Mouse (Mus musculus): ENCODE data around the gene Pard3. TPM values are rescaled to one million over a fixed set of nuclear protein-coding genes. Genes with fewer than 3 reads are reported as not detected.

Pard3 gene
- polyA plus RNA-seq, 1 experiment from 2014 or later: 23.7 TPM

DNA sequence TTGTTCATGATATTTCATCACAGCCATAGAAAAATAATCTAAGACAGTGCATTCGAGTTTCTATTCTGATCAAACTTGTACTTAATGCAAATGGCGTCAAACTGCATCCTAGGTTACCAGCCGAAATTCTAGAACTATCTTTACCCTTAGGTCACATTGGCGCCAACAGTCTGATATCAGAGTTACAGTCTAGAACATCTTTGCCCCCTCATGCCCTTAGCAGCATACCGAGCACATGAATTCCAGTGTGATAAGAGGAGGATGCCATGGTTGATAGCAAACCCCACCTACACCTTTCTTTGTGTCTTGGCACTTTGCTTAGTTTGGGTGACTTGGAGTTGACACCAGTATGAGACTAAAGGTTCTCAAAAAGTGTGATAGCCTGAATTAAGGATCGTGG lies 197.4 kb downstream of the Pard3 start:
- H3K36me3 ChIP-seq (ENCODE audit: poor library complexity, severe bottlenecking): no peaks in the 10 kb centered on the region
- WGBS: 92% methylated on average over 6 of the region's 6 CpGs
- no peaks in the 10 kb centered on the region for H3K27me3 ChIP-seq
- no peaks in the 10 kb centered on the region for H3K9me3 ChIP-seq (replicated peaks)
- H3K4me2 ChIP-seq: no peak overlapping the region
- ATAC-seq: no peak
- no peak overlapping the region for H3K27ac ChIP-seq
- H3K9ac ChIP-seq: no peak overlapping the region
- 0 out of 2 replicates have a peak, but pooled peaks cover 7% of the 10 kb centered on the region for H3K4me1 ChIP-seq
- no peak overlapping the region for H3K4me3 ChIP-seq

DNA sequence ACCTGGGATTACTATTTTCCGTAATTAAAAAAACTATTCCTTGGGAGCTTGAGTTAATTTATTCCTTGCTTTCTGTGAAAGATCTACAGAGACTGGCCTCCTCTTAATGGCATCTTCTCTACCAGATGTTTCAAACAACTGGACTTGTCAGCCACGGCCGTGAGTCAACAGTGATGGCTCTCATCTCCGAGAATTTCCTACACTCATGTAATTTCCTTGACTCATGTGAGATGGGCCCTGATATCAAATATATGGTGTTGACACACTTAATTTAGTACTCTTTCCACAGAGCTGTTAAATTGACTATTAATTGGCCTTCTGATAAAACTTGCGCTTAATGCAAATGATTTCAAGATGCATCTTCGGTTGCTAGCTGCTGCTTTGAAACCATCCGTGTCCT lies 198.3 kb downstream of the Pard3 start:
- no peak for ATAC-seq
- no peaks in the 10 kb centered on the region for H3K36me3 ChIP-seq (ENCODE audit: poor library complexity, severe bottlenecking)
- H3K27me3 ChIP-seq: no peaks in the 10 kb centered on the region
- no peaks in the 10 kb centered on the region for H3K9me3 ChIP-seq (replicated peaks)
- WGBS: 85% methylated on average over 7 of the region's 7 CpGs
- H3K4me3 ChIP-seq: no peak overlapping the region
- H3K4me1 ChIP-seq: peaks cover 15% of the 10 kb centered on the region
- no peak overlapping the region for H3K4me2 ChIP-seq
- no peak overlapping the region for H3K27ac ChIP-seq
- no peak overlapping the region for H3K9ac ChIP-seq

DNA sequence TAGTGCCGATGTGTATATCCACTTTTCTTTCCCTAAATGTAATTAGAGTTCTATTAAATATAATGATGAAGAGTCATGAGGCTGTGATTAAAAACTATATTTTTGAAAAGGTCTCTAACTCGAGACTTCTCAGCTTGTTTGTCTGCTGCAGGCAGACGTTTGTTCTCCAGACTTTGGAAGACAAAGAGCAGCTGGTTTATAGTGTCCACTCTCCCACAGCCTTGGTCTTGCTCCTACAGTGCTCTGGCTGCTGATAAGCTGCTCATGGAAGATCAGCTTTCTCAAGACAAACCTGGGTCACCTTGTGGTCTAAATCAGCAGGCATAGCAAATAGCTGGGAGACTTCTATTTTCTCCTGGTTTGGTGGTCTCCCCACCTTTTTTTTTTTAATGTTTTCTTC lies 198.7 kb downstream of the Pard3 start:
- Histone ChIP-seq H3K36me3 (ENCODE audit: poor library complexity, severe bottlenecking) (no peaks in the 10 kb centered on the region), H3K9ac (no peak overlapping the region), H3K4me2 (no peak overlapping the region), H3K4me3 (no peak overlapping the region), H3K9me3 (replicated peaks) (no peaks in the 10 kb centered on the region), H3K27ac (no peak overlapping the region), H3K27me3 (no peaks in the 10 kb centered on the region), H3K4me1 (peaks cover 19% of the 10 kb centered on the region)
- WGBS: 76% methylated on average over 3 of the region's 3 CpGs
- ATAC-seq: no peak

GRCm38 (mm10) chr8:127262926-127263325 lies 199.2 kb downstream of the Pard3 start:
- Histone ChIP-seq H3K4me3 (no peak overlapping the region), H3K36me3 (ENCODE audit: poor library complexity, severe bottlenecking) (no peaks in the 10 kb centered on the region), H3K4me2 (no peak overlapping the region), H3K4me1 (peaks cover 24% of the 10 kb centered on the region), H3K27ac (no peak overlapping the region), H3K27me3 (no peaks in the 10 kb centered on the region), H3K9me3 (replicated peaks) (no peaks in the 10 kb centered on the region), H3K9ac (no peak overlapping the region)
- no peak for ATAC-seq
- WGBS: 82% methylated on average over 4 of the region's 4 CpGs

GRCm38 (mm10) chr8:127263457-127263856 lies 199.8 kb downstream of the Pard3 start:
- Histone ChIP-seq H3K9me3 (replicated peaks) (no peaks in the 10 kb centered on the region), H3K4me1 (peaks cover 30% of the 10 kb centered on the region), H3K4me2 (no peak overlapping the region), H3K27ac (no peak overlapping the region), H3K36me3 (ENCODE audit: poor library complexity, severe bottlenecking) (no peaks in the 10 kb centered on the region), H3K9ac (no peak overlapping the region), H3K27me3 (no peaks in the 10 kb centered on the region), H3K4me3 (no peak overlapping the region)
- no peak for ATAC-seq
- 70% methylated on average over 5 of the region's 5 CpGs for WGBS

- no peaks in the 10 kb centered on the region for H3K9me3 ChIP-seq (replicated peaks)
- H3K4me2 ChIP-seq: no peak overlapping the region
- H3K4me1 ChIP-seq: peaks cover 32% of the 10 kb centered on the region
- no peak overlapping the region for H3K4me3 ChIP-seq
- H3K27me3 ChIP-seq: no peaks in the 10 kb centered on the region
- ATAC-seq: no peak
- no peaks in the 10 kb centered on the region for H3K36me3 ChIP-seq (ENCODE audit: poor library complexity, severe bottlenecking)
- no peak overlapping the region for H3K9ac ChIP-seq
- H3K27ac ChIP-seq: no peak overlapping the region
- 90% methylated on average over 8 of the region's 8 CpGs for WGBS
These were observed 201.2 kb downstream of the Pard3 start for GRCm38 (mm10) chr8:127264691-127265470.

- no peak; the same call in 1 of the 2 replicates for ATAC-seq
- no peak overlapping the region for H3K4me3 ChIP-seq
- no peaks in the 10 kb centered on the region for H3K27me3 ChIP-seq
- no peak overlapping the region for H3K9ac ChIP-seq
- peaks cover 32% of the 10 kb centered on the region for H3K4me1 ChIP-seq
- H3K27ac ChIP-seq: no peak overlapping the region
- WGBS: 11% methylated on average over 5 of the region's 5 CpGs
- no peaks in the 10 kb centered on the region for H3K36me3 ChIP-seq (ENCODE audit: poor library complexity, severe bottlenecking)
- no peak overlapping the region for H3K4me2 ChIP-seq
- no peaks in the 10 kb centered on the region for H3K9me3 ChIP-seq (replicated peaks)
These were observed 203.1 kb downstream of the Pard3 start for GRCm38 (mm10) chr8:127266777-127267176.

DNA sequence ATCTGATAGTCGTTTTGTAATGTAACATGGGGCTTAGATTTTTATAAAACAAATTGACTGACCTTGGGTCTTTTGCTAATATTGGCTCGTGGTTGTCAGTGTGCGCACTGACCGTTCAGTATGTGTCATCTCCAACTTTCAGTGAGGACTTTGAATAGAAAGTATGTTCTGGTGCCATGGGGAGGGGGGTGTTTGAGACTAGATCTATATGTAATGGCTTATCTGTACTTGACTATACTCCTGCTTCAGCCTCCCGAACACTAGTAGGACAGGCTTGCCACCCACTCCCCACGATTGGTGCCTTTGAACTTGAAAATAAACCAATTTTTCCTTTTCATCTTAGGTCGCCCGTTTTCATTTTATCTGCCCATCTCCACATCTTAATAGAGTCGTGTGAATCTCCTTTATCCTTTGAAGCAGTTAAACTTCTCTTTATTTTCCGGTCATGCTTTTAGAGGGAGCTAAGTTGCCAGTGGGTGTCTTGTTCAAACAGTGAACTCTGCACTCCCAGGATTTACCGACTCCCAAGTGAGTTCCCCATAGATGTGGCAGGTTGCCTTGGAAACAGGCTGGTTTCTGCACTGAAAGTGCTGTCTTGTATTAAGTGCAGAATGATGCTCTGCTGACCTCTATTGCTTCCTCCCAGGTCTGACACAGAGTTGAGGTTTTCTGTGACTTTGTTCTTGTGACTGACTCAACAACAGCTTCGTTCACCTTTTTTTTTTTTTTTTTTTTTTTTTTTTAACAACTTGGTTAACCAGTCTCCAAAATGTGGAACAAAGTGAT lies 204.7 kb downstream of the Pard3 start:
- no peak overlapping the region for H3K9ac ChIP-seq
- no peaks in the 10 kb centered on the region for H3K27me3 ChIP-seq
- 39% methylated on average over 12 of the region's 12 CpGs for whole genome bisulfite sequencing
- H3K4me1 ChIP-seq: peaks cover 32% of the 10 kb centered on the region
- no peak overlapping the region for H3K4me2 ChIP-seq
- H3K9me3 ChIP-seq (replicated peaks): no peaks in the 10 kb centered on the region
- no peaks in the 10 kb centered on the region for H3K36me3 ChIP-seq (ENCODE audit: poor library complexity, severe bottlenecking)
- peak; percentile 59; the same call in 1 of the 2 replicates for ATAC-seq
- no peak overlapping the region for H3K4me3 ChIP-seq
- no peak overlapping the region for H3K27ac ChIP-seq

GRCm38 (mm10) chr8:127269082-127269747 lies 205.5 kb downstream of the Pard3 start:
- ATAC-seq: no peak
- H3K27ac ChIP-seq: no peak overlapping the region
- WGBS: 63% methylated on average over 2 of the region's 2 CpGs
- no peaks in the 10 kb centered on the region for H3K27me3 ChIP-seq
- no peak overlapping the region for H3K4me3 ChIP-seq
- no peaks in the 10 kb centered on the region for H3K9me3 ChIP-seq (replicated peaks)
- H3K36me3 ChIP-seq (ENCODE audit: poor library complexity, severe bottlenecking): no peaks in the 10 kb centered on the region
- H3K4me2 ChIP-seq: no peak overlapping the region
- H3K9ac ChIP-seq: no peak overlapping the region
- H3K4me1 ChIP-seq: peaks cover 32% of the 10 kb centered on the region

DNA sequence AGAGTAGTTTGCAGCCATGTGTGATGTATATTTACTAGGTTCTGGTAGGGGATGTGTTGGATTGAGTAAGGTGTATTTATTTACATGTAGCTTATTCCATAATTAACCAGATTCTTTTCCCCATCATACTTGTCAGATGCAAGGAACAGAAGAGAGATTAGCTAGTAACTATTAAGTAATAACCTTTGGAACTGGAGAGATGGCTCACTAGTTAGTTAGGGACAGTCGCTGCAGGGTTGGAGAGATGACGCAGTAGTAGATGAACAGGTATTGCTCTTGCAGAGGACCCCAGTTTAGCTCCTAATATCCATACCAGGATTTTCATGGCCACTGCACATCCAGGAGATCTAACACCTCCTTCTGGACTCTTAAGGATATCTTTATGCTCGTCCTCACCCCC lies 207.5 kb downstream of the Pard3 start:
- 92% methylated on average over 3 of the region's 3 CpGs for WGBS

GRCm38 (mm10) chr8:127280299-127280974 lies 216.7 kb downstream of the Pard3 start:
- 71% methylated on average over 7 of the region's 7 CpGs for WGBS
- no peak overlapping the region for H3K9ac ChIP-seq
- no peak overlapping the region for H3K4me3 ChIP-seq
- peaks cover 23% of the 10 kb centered on the region for H3K4me1 ChIP-seq
- H3K9me3 ChIP-seq (replicated peaks): no peaks in the 10 kb centered on the region; the same call in 1 of the 2 replicates
- no peak overlapping the region for H3K4me2 ChIP-seq
- H3K36me3 ChIP-seq (ENCODE audit: poor library complexity, severe bottlenecking): peaks cover 5% of the 10 kb centered on the region; the same call in 1 of the 2 replicates
- peak overlapping the region; percentile 33 for H3K27ac ChIP-seq
- ATAC-seq: peak; percentile 57
- H3K27me3 ChIP-seq: no peaks in the 10 kb centered on the region

More for the DNA sequence above, 207.5 kb downstream of the Pard3 start:
- no peaks in the 10 kb centered on the region for H3K9me3 ChIP-seq (replicated peaks)
- peaks cover 29% of the 10 kb centered on the region for H3K4me1 ChIP-seq
- H3K27ac ChIP-seq: no peak overlapping the region
- no peak overlapping the region for H3K9ac ChIP-seq
- no peaks in the 10 kb centered on the region for H3K27me3 ChIP-seq
- no peaks in the 10 kb centered on the region for H3K36me3 ChIP-seq (ENCODE audit: poor library complexity, severe bottlenecking)
- ATAC-seq: no peak
- no peak overlapping the region for H3K4me3 ChIP-seq
- no peak overlapping the region for H3K4me2 ChIP-seq
